Mouse (Mus musculus): ENCODE data around the gene H2afb1. TPM values are rescaled to one million over a fixed set of nuclear protein-coding genes. Genes with fewer than 3 reads are reported as not detected.
"Not testable (repeated sequence)": the region's sequence is repeated elsewhere in the genome, so short reads cannot be mapped to it uniquely, and the experiment has no call there.

H2afb1 gene
- not detected in 2 replicates for polyA plus RNA-seq (2011; ENCODE audit: insufficient read depth, insufficient read length, low read depth, missing spikeins)

GRCm38 (mm10) chrX:117014457-117014856 is at the start of gene H2afb1:
TSS of gene H2afb1 (plus strand) at chrX:117014757.
- H3K9ac ChIP-seq (ENCODE audit: low read depth, poor library complexity, severe bottlenecking); H3K4me1 ChIP-seq (ENCODE audit: control insufficient read depth, insufficient read depth, low read length); H3K4me3 ChIP-seq (ENCODE audit: low read depth, low read length): not testable (repeated sequence)

DNA sequence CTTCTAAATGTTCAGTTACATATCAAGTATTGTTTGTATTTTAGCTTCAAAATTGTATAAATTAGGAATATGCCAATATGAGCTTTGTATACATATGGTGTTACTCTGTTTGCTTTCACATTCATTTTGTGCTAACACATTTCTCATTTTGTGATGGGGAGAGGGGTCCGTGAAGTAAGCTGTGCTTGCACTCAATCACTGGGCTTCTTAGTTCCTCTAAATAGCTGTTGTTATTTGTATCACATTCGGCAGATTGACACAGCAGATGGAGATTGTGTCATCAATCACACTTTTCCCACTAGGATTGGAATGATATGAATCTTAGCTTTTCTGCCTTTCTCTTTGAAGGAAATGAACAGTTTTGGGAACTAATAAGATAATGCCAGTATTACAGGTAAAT is 21.5 kb downstream of the H2afb1 start:
- Histone ChIP-seq H3K27ac (ENCODE audit: insufficient read depth, low read length) (no peak overlapping the region), H3K27me3 (ENCODE audit: control insufficient read depth, insufficient read depth, low read length, poor library complexity, severe bottlenecking) (no peaks in the 10 kb centered on the region), H3K9ac (ENCODE audit: low read depth, poor library complexity, severe bottlenecking) (no peak overlapping the region), H3K4me1 (ENCODE audit: control insufficient read depth, insufficient read depth, low read length) (no peaks in the 10 kb centered on the region), H3K36me3 (ENCODE audit: control insufficient read depth, insufficient read depth, low read length, poor library complexity, severe bottlenecking) (no peaks in the 10 kb centered on the region), H3K4me3 (ENCODE audit: low read depth, low read length) (no peak overlapping the region), H3K9me3 (replicated peaks; ENCODE audit: control insufficient read depth, insufficient read depth, low read length, poor library complexity, severe bottlenecking) (no peaks in the 10 kb centered on the region)
- no peak for TF ChIP-seq POLR2A (IDR thresholded peaks at IDR 0.05; ENCODE audit: insufficient read depth, low read length)
- TF ChIP-seq EP300 (IDR thresholded peaks at IDR 0.05; ENCODE audit: insufficient read depth, low read depth, low read length) = no peak
- no peak for TF ChIP-seq CTCF (IDR thresholded peaks at IDR 0.05; ENCODE audit: low read depth, low read length)

More at GRCm38 (mm10) chrX:117014457-117014856, at the start of gene H2afb1:
- not testable (repeated sequence) for H3K36me3 ChIP-seq (ENCODE audit: control insufficient read depth, insufficient read depth, low read length, poor library complexity, severe bottlenecking); H3K27ac ChIP-seq (ENCODE audit: insufficient read depth, low read length); H3K27me3 ChIP-seq (ENCODE audit: control insufficient read depth, insufficient read depth, low read length, poor library complexity, severe bottlenecking); H3K9me3 ChIP-seq (replicated peaks; ENCODE audit: control insufficient read depth, insufficient read depth, low read length, poor library complexity, severe bottlenecking)

Data from ES-Bruce4 (cell line).